Mouse (Mus musculus) urinary bladder, postnatal 14 days (tissue): ENCODE measurements at regions not wholly inside any gene's neighbourhood (a gene's known extent, or its start where the extent isn't known, plus 50 kb on each side); places are given as distances from the start of the nearest gene placed in this dataset.

ENCODE experiments used
- DNase-seq: peaks from one replicate; pipeline ENCODE4 v3.0.0; 2021; ENCODE audit warnings: low spot score

DNA sequence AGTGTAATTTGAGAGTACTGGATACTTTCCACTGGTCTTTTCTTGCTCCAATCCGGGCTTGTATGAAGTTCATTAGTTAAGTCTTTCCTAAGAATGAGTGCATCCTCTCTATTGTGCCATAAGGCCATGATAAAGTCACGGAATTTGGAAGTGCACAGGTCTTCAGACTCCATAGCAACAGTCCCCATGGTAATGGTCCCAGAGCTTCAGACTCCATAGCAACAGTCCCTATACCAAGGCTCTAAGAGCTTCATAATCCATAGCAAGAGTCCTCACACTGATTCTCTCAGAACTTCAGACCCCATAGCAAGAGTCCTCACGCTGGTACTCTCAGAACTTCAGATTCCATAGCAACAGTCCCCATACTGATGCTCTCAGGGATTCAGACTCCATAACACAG is 214.5 kb upstream of the Far2 start:
- no peak for DNase-seq

DNA sequence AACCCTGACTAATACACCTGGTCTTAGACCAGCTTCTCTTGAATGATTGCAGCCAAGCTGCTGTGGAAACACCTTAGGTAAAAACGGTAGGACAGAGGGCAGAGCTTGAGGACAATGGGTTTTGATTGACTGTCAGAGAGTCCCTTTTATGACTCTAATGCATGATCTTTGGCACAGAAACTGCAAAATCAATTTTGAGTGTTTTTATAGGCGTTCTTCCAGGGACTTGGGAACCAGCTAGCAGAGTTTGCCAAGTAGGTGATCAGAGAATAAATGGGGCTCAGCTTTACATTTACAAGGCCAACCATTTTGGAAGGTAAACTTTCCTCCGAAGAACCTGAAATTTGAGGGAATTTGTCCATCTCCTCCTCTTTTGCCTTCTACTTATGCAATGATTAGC is 213.6 kb upstream of the Far2 start:
- DNase-seq, result no peak

DNA sequence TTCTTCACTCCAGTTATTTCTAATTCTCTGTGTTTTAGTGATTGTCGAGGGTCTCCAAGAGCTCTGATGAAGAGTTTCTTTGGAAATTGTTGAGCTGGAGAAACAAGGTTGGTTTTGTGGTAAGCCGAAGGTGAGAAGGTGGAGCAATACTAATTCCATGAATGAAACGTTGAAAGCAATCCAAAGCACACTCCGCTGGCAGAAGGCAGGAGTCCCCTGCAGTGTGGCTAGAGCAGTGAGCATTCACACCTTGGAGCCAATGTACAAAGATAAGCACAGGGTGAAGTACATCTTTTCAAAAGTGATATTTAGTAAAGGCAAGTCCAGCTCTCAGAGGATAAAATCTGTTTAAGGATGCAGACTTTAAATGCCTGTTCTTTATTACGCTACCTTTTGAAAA is 208.2 kb upstream of the Far2 start:
- no peak for DNase-seq

DNA sequence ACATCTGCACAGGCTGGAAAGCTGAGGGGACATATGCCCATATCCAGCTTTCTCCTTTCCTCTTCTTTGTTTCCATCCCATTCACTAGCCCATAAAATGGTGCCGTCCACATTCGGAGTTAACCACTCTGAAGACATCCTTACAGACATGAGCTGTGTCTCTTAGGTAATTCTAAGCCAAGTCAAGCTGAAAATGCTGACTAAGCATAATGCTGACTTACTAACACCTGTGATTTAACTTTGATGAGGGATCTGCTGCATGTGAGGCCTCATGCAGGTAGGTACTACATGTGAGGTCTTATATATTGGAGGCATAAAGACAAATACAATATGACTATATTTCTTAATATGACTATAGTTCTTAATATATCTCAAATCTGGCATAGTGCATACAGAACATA is 197.1 kb upstream of the Far2 start:
- DNase-seq, result no peak

DNA sequence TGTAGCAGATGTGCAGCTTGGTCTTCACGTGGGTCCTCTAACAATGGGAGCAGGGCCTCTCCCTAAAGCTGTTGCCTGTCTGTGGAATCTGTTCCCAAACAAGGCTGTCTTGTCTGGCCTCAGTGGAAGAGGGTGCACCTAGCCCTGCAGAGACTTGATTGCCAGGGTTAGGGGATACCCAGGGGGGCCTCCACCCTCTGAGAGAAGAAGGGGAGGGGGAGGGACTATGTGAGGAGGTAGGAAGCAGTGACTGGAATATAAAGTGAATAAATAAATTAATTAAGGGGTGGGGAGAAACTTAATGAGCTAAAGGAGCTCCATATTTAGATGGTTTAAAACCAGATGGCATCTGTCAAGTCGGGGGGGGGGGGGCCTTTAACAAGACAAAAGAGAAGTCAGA is 185.9 kb upstream of the Far2 start:
- DNase-seq, result no peak

DNA sequence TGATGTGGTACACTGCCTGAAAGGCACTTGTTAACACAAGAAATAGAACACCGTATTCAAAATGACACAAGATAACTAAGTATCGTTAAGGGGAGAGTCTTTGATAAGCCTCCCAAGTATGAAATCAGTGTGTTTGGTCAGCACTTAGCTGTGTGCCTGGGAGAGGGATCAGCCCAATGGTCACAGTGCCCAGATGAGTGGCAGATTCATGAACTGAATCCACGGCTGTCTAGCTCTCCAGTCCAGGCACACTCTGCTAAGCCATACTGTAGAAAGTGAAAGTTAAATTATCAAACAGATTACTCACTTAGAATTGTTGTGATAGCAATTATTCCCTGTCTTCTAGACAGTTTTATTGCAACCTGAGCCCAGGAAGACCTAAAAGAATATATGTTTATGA is 176.0 kb upstream of the Far2 start:
- DNase-seq, result no peak

DNA sequence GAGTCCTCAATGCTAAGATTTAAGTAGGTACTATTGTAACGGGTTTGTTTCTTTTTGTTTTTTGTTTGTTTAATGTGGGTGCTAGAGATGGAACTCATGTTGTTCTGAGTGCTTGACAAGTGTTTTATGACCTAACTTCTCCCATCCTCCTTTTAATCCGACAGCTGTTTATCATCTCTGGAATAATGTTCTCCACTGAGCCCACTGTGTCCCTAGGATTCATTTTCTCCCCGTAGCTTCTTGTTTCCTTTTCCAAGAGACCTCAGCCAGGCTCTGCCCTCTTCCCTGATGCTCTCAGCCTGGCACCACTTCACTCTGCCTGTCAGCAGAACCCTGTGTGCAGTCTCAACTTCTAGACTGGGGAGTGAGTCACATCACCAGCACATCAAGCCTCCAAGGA is 173.9 kb upstream of the Far2 start:
- DNase-seq, result no peak

DNA sequence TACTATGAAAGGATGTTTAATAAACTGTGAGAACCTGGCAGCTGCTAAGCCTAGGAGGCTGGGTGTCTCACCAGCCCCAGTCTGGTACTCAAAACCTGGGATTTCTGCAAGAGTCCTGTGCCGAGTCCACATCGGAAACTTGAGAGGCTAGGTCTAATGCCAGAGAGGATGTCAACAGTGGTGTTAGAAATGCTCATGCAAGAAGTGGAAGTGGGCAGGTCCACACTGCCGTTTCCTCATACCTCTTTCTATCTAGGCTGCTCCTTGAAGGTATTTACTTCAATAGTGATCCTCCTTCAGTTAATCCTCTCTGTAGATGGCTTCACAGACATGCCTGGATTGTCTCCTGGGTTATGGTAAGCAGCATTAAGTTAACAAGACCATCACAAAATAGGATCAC is 168.6 kb upstream of the Far2 start:
- DNase-seq, result no peak

DNA sequence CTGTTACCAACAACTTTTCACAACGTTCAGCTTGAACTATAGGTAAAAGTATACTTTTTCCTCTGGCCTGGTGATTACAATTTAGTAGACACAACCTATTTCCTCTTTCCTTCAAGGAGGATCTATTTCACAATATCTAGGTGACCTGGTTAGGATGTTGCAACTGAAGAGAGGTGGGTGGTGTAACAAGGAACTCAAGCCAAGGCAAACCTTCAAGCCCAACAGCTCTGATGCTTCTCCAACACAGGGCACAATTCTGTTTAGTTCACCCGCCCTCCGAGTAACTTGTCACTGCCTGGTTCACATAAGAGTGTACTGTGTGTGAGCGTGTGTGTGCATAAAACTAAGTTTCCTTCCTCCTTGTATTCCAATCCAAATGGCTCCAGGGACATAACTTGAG is 161.2 kb upstream of the Far2 start:
- no peak for DNase-seq

DNA sequence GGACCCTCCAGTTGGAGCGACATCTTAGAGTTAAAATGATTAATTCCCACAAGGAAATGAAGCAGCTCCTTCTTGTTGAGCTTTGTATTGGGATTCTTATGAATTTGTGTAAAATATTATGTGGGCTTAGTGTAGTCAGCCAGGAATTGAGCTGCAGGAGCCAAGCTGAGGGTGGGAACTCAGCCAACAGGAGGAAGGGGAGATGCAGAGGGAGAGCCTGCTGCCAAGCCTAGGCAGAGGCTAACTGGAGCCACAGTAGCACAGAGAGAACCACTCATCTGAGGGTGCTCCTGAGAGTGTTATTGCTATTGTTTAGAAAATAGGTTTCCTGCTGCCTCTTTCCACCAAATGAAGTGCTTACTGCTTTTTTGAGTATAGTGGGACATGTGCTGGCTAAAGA is 127.4 kb upstream of the Far2 start:
- no peak for DNase-seq

DNA sequence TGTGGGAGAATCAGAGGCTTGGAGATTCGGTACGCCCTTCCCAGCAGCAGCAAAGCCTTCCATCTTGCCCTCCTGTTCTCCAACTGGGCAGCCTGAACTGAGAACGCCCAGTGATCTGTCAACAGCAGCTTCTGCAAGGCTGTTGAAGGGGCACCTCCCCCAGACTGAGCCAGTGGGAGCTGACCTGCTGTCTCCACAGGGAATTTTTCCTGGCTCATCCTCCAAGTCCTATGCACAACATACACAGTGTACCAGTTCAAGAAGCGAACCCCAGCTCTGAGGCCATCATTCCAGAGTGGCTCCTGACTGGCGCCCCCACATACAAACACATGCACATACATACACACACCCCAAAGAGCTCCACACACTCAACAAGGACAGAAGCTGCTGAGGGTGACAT is 126.0 kb upstream of the Far2 start:
- peak; percentile 6 for DNase-seq

DNA sequence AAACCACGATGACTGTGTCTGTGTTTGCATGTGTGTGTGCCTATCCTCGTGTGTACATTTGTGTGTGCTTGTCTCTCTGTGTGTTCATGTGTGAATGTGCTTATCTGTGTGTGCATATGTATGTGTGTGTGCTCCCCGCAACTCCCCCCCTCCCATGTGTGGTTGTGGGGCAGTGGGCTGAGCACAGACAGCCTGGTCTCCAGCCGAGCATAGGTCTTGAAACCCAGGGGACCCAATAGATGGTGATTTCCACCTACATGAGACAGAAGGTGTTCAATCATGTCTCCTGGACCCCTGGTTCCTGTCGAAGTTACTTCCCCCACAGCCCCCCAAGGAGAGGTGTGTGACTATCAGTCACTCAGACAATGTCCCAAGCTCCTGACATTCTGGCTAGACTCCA is 124.6 kb upstream of the Far2 start:
- no peak for DNase-seq

DNA sequence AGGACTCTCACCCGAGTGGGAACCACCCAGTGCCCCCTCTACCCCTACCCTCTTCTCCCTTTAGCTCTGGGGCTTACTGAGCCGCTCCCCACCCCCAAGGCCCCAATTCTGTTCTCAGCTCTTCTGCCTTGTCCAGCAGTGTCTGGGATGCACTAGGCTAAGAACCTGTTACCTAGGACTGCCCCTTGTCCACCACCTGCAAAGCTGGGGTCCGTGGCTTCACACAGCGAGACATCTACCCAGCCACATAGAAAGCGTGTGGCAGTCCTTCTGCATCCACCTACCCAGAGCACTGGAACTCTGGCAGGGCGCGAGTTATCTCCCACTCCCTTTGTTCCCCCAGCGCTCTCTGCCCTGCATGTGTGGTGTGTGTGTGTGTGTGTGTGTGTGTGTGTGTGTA is 123.8 kb upstream of the Far2 start:
- no peak for DNase-seq

DNA sequence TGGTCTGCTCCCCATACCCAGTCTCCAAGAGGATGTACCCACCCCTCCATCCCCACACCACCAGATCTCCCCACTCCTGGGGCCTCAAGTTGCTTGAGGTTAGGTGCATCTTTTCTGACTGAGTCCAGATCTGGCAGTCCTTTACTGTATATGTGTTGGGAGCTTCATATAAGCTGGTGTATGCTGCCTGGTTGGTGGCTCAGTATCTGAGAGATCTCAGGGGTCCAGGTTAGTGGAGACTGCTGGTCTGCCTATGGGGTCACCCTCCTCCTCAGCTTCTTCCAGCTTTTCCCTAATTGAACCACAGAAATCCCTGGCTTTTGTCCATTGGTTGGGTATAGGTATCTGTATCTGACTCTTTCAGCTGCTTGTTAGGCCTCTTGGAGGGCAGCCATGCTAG is 118.1 kb upstream of the Far2 start:
- no peak for DNase-seq

DNA sequence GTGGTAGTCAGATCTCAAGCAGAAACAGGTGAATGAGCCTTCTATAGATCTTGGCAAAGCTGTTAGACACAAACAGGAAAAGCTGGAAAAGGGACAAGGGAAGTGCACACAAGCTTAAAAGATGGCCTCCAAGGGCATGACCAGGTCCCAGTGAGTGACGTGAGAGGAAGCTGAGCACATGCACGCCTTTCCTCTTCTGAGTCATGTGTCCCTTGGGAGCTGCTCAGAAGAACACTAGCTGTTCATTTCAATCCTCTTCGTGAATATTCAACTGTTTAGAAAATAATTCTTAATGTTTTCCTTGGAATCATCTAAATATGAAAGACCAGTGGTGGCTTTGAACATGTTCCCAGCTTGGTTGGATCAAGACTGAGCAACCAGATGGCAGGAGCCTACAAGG is 103.0 kb upstream of the Far2 start:
- DNase-seq, result no peak

DNA sequence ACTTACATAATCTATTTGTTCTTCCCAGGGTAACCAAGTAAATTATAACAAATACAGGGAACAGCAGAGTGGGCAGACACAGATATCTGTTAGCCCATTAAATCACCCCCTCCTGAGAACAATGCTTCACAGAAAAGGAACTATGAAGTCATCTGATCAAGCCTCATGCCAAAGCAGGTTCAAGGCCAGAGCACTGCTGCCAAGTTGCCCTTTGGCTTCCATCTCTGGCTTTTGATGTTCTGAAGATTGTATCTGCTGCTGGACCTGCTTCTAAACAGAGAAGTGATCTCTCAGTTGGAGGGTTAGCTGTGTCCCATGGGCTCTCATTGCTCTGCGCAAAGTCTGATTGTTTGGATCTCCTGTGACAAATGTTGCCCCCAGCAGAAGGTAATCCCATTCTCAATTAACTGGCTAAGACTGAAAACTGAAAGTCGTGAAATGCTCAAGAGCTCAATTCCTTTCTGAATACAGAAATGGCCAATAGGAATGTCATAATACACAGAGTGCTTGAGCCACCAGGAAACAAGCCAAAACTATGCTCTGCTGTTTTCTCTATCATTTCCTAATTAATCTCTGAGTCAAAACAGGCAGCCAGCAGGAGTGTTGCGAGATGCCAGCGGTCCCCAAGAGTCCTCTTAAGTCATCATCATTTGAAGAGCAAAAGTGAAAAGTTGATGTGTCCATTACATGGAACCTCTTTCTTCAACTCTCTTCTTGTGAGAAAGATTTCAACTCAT is 102.0 kb upstream of the Far2 start:
- no peak for DNase-seq

DNA sequence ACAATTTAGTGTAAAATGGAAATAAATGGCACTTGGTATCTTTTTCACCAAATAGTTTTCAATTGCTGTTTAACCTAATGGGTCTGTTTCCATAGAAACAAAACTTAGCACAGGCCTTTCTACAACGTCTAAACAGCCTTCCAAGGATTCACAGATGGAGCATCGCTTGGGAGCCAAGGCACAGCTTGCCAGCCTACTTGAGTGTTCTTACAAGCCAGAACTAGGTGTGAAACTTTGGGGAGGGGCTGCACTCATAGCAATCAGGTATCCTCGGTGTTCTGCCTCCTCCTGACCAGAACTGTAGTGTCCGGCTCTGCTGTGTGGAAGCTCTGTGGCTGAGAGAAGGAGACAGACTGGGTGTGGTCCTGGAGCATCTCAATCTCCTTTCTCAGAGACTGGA is 99.1 kb upstream of the Far2 start:
- DNase-seq, result no peak

DNA sequence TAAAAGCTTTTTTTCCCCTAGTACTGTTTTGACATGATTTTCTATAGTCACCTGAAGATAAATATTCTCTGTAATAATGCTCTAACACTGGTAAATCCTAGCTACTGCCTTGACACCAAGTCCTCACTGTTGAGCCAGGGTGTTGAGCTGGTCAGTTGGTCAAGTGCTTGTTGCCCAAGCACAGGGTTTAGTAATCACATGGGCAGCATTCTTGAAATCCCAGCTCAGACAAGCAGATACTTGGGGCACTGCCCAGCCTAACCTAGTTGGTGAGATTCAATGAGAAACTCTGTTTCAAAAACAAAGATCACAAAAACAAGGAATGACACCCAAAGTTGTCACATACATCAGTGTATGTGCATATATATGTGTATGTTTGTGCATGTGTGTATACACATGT is 95.4 kb upstream of the Far2 start:
- no peak for DNase-seq

DNA sequence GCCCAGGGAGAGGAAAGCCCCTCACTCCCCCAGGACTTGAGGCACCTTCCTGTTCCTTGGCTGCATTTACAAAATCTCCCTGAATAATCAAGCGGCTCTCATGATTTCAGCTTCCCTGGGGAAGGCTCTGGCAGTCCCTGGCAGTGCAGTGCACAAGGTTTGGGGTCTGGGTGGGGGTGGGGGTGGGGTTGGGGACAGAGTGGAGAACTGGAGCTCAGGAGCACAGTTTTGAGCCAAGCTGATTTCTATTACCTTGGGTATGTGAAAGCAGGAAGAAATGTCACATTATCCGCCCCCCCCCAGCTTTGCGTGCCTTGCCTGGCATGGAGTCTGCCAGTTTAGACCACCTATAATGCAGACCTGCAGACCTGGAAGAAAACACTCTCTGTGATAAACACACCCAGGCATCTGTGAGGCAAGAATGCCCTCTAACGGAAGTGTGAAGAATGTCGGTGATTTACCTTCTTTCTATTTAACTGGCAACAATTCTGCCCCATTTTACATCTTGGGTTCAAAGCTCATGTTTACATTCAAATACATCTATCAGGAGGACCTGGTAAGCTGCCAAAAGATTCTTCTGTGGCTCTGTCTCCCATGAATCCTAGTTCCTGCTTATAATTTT is 93.9 kb upstream of the Far2 start:
- no peak for DNase-seq

DNA sequence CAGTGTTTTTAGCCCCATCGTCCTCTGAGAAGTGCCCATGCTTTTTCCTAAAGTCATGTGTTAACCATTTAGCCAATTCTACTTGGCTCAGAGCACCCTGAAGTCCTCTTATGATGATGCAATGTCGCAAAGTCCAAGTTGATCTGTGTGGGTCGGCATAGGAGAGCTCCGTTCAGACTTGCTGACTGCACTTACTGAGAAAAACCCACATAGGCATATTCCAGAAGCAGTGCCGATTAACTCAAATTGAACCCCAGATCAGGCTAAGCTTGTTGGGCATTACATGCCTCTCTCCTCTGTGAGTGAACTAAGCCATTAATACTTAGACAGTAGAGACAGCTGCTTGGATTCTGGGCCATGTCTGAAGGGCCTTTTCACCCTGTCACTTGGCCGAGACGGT is 93.3 kb upstream of the Far2 start:
- no peak for DNase-seq

DNA sequence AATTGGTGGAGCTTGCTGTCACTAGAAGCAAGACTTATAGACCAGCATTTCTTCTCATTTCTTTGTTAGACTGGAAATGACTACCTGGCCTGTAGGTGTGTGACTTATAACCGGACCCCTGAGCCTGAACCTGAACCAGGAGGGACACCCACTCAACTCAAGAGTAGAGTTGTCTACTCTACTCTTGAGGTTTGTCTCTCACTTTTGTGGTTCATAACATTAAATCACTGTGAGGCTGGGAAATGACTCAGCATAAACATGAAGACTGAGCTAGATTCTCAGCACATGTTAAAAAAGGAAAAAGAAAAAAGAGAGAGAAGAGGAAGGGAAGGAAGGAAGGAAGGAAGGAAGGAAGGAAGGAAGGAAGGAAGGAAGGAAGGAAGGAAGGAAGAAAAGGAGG is 92.8 kb upstream of the Far2 start:
- DNase-seq, result no peak

DNA sequence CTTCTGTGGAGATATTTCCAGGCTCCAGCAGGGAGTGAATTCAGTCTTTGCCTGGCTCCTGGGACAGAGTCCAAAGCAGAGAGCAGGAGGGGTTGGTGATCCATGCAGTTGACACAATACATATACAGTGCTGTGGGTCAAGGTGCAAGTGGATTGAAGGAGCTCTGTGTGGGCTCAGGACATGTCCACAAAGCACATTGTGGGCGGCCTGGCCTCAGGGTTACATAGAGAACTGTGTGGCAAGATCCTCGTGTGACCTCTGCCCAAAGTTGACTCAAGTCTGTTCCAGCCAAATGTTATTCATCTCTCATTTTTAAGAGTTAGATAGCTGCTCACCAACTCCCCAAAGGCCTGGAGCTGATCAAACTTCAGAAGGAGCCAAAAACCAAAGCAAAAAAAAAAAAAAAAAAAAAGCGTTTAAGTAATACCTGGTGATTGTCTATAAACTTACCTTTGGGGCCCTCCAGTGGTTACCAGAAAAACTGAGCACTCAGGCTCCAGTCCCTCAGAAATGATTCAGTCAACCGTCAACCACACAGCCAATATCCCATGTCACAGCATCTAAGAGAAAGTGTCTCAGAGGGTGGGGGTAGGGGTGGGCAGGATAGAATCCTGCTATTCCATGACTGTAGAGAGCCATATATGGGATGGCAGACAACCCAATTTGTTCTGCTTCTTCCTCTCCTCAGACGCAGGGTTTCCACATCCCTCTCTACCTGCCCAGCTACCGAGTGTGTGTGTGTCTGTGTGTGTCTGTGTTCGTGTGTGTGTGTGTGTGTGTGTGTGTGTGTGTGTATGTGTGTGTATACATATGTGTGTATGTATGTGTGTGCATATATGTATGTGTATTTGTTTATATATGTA is 91.9 kb upstream of the Far2 start:
- no peak for DNase-seq

DNA sequence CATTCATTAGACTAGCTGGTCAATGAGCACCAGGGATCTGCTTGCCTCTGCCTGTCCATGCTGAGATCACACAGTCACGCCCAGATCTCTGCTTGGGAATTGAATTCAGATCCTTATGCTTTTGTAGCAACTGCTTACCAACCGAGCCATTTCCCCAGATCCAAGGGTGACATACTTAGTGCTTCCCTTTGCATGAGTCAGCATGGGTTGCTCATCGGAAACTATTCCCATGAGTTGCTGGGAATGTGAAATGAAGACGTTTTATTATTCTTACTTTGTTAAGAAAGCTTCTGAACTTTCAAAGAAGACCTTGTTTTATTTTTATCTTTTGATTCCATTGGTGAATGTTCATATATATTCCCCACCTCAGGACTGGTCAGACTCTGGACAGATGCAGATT is 82.3 kb upstream of the Far2 start:
- DNase-seq, result no peak
